Mouse (Mus musculus) kidney, adult 9 months (tissue): ENCODE measurements at regions not wholly inside any gene's neighbourhood (a gene's known extent, or its start where the extent isn't known, plus 50 kb on each side); places are given as distances from the start of the nearest gene placed in this dataset.

Experiments used
- DNase-seq: peaks from one replicate; pipeline ENCODE4 v3.0.0; 2022

- no peak for DNase-seq
Measured at GRCm38 (mm10) chr8:93691375-93691774, 118.4 kb upstream of the Gnao1 start.

DNA sequence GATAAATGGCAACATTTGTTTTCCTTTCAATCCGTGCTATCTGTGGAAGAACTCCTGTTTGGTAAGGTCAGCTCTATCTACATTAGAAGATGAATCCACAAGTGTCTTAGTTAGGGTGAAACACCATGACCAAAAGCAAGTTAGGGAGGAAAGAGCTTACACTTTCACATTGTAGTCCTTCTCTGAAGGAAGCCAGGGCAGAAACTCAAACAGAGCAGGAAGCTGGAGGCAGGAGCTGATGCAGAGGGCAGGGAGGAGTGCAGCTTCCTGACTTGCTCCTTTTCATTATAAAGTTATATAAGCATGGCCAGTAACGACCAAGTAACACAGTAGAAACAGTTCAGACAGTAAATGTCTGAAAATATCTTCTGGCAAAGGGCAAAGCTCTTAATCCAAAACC lies 117.9 kb upstream of the Gnao1 start:
- DNase-seq = no peak

DNA sequence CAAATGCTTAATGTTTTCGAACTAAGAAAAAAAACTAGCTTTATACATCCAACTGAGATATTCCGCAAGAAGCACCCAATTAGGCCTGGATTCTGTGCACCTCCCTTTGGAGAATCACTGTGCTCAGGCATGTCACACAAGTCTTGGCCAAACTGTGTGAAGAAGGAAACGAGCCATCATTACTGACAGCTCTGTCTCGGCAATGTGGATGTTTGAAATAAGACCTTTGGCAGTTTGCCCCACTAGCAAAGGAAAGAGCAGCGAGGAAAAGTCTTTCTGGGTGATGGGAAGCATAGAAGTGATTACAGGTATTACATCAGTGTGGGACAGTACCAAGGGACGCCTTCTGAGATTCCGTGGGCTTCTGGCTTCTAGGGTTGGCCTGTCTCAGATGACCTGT lies 112.6 kb upstream of the Gnao1 start:
- DNase-seq = no peak

GRCm38 (mm10) chr8:93698508-93698907 lies 111.3 kb upstream of the Gnao1 start:
- DNase-seq = no peak

- no peak for DNase-seq
Measured at GRCm38 (mm10) chr8:93701391-93701790, 108.4 kb upstream of the Gnao1 start.

GRCm38 (mm10) chr8:93712066-93712706 lies 97.6 kb upstream of the Gnao1 start:
- no peak for DNase-seq

DNA sequence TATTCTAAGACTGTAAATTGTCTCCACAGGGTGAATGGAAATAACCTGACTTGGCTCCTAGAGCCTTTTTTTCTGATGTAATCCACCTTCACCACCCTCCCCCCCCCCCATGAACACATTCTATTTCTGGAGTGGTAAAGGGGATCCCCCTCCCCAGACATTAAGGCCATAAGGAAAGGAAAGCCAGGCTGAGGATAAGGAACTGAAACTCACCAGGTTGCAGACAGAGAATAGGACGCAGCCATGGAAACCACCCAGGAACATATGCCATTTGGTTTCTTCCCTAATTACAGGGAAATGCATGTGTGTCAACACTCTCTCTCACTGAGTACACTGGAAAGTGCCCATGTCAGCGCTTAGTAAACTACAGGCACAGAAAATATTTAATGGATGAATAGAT lies 96.5 kb upstream of the Gnao1 start:
- DNase-seq = no peak

- no peak for DNase-seq
Measured at GRCm38 (mm10) chr8:93724896-93725489, 84.8 kb upstream of the Gnao1 start.

DNA sequence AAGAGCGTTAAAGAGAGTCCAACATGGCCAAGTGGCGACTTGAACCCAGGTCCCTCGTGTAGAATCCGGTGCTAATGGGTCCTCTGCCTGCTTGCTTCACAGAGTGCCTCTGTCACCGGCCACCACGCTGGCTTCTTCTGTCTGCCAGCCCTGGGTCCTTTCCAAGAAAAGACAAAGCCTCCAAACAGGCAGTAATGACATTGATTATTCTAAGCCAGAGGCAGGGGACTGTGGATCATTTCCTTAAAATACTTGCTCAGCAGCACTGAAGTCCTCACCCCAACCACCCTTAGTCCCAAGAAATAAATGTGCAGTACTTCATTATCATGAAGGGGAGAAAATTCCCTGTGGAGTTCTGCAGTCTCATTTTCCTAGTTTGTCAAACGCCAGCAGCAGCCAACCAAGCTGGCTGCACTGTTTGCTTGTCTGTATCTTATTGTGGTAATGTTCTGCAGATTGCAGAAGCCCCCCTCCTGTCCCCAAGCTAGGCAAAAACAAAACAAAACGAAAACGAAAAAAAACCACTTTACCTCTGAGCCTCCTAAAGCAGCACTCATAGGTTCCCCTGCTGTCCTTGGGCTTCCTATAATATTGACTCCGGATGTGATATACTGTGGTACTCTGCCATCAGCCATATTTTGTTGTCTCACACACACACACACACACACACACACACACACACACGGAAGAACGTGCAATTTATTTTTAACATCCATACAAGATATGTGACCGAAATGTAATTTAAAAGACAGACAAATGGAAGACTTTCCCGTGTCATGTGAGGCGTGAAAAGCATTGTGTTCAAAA lies 80.4 kb upstream of the Gnao1 start:
- DNase-seq = no peak

- no peak for DNase-seq
Measured at GRCm38 (mm10) chr8:93730738-93731700, 78.7 kb upstream of the Gnao1 start.

GRCm38 (mm10) chr8:93734818-93735217 lies 74.9 kb upstream of the Gnao1 start:
- no peak for DNase-seq

DNA sequence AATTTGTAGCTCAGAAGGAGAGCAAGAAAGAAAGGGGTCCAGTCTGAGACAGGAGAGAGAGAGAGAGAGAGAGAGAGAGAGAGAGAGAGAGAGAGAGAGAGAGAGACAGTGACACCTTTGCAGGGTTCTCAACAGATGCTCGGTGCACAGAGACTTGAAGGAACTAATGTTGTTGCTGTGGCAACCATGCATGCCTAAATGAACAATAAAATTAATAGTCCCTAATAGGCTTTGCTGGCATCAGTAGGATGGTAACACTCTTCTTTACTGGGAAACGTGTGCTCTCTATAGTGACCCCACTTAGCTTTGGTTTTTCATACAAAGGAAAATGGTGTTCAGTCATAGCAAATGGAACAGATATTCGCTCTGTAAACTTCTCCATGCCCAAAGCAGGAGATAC lies 69.5 kb upstream of the Gnao1 start:
- DNase-seq = no peak

DNA sequence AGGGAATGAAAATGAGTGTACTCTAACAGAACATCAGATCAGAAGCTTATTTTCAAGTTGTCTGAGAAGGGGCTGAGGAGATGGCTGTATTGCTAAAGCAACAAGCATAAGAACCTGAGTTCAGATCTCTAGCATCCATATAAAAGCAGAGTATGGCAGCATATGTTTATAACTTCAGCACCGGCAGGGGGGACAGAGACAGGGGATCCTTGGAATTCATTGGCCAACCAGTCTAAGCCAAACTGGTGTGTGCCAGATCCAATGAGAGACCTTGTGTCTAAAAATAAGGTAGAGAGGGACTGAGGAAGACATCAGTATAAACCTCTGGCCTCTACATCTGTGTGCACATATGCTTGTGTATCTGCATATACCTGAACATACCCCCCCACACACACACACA lies 61.0 kb upstream of the Gnao1 start:
- DNase-seq = no peak

GRCm38 (mm10) chr8:93750921-93751320 lies 58.8 kb upstream of the Gnao1 start:
- DNase-seq = no peak

GRCm38 (mm10) chr8:93755981-93756380 lies 53.8 kb upstream of the Gnao1 start:
- DNase-seq = no peak
